Mouse (Mus musculus): ENCODE measurements at regions not wholly inside any gene's neighbourhood (a gene's known extent, or its start where the extent isn't known, plus 50 kb on each side); places are given as distances from the start of the nearest gene placed in this dataset.

- no peak for DNase-seq
These were observed 65.2 kb upstream of the Irx3 start for GRCm38 (mm10) chr8:91867069-91867468.

GRCm38 (mm10) chr8:91866076-91866475 lies 64.2 kb upstream of the Irx3 start:
- DNase-seq = no peak

- no peak for DNase-seq
These were observed 63.5 kb upstream of the Irx3 start for GRCm38 (mm10) chr8:91865361-91865760.

- DNase-seq = no peak
These were observed 61.6 kb upstream of the Irx3 start for GRCm38 (mm10) chr8:91863505-91863904.

- DNase-seq = no peak
These were observed 54.0 kb upstream of the Irx3 start for GRCm38 (mm10) chr8:91855881-91856280.

- DNase-seq = no peak
These were observed 52.5 kb upstream of the Irx3 start for GRCm38 (mm10) chr8:91854369-91854768.

- DNase-seq = no peak
These were observed 51.9 kb upstream of the Irx3 start for GRCm38 (mm10) chr8:91853803-91854202.

- no peak for DNase-seq
These were observed 51.5 kb upstream of the Irx3 start for GRCm38 (mm10) chr8:91853336-91853735.

Measured in layer of hippocampus, adult 9-11 months (tissue).